Mouse (Mus musculus) thymus, postnatal 10 days (tissue): ENCODE measurements around the gene Hus1b.

ENCODE experiments used
- DNase-seq, 2 experiments: peaks; one replicate each; pipeline ENCODE4 v3.0.0; 2021; ENCODE audit warnings: low spot score in 2 of 2

Gene Hus1b

GRCm38 (mm10) chr13:30947540-30947939, at the start of gene Hus1b:
Hus1b (minus strand) TSS chr13:30947759.
- DNase-seq: no peak

DNA sequence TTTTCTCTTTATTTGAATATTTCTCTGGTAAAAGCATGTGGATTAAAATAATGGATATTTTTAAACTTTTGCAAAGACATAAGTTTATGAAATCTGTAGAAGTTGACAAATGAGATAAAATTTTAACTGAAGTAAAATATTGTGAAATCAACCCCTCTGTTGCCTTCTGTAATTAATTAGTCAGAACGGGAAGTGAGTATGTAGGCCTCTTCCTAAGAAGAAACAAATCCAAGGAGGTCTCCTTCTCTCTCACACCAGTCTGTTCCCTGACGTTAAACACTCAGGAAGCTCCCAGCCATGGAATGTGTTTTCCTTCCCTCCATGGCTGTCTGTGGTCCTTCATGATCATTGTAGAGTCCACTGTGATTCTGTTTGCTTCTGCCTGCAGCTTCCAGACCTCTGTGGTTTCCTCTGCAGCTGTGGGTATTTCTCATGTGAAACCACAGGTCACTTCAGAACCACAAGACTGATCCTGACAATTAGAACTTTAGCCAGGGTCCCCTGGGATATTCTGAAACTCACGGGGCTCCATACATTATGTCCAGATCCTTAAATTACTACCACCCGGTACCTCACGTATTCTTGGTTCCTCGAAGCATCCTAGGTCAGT, 46.8 kb upstream of the Hus1b start:
- DNase-seq: no peak

- peak in 1 of 2 experiments; percentile 50 for DNase-seq
These were observed 46.3 kb upstream of the Hus1b start for GRCm38 (mm10) chr13:30993819-30994218.

GRCm38 (mm10) chr13:30990233-30990632, 42.7 kb upstream of the Hus1b start:
- no peak for DNase-seq

DNA sequence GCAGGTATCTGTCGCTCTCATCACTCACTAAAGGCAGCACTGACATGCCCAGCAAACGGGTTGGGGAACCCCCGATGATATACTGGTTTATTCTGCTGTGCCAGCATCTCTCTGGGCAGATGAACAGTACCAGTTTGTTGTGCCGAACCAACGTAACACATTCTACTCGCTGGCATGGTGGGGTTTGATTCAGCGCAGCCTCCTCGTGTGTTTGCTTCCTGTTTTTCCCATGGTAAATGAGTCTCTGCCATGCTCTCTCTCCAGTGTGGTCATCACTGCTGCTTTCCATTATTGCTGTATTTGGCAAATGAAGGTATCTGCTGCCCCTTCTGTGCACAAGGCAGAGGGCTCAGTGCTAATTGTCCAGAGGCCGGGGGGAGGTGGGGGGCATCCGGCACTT, 42.2 kb upstream of the Hus1b start:
- DNase-seq: no peak

DNA sequence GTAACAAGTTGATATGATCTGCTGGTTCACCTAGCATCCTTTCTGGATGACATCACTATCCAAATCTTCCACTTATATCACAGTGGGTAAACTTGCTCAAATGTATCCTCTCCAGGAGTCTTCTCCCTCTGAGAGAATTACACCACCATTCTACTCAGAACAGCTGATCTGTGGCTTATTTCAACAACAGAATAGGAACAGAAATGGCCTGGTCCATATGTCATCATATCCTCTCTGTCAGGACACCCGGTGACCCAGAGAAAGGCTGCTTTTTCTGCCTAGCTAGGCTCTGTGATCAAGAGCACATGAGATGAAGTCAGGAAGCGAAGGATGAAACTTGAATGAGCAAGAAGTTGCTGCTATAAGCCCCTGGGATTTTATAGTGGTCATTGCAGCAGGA, 40.1 kb upstream of the Hus1b start:
- DNase-seq: no peak

DNA sequence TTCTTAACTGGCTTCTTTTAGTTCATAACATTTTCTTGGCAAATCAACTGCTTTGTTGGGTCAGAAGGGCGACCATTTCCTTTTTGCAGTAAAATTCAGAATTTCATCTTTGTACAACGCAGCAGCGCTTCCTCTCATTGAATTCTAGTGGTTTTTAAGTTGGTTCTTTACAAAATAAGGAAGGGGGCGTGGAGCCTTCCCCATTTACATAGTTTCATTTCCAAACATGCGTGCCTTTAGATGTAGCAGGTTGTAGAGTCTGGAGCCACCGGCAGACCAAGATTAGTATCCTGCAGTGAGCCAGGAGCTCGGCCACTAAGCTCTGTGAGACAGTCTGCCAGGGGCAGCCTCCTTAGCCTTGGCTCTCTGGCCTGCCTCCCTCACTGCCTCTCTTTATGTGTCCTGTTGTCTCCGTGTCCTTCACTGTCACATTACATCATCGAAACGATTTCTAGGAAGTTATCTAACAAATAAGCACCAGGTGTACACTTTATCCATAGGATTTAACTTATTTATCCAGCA, 39.4 kb upstream of the Hus1b start:
- no peak for DNase-seq

GRCm38 (mm10) chr13:30985598-30986466, 38.3 kb upstream of the Hus1b start:
- DNase-seq: no peak

DNA sequence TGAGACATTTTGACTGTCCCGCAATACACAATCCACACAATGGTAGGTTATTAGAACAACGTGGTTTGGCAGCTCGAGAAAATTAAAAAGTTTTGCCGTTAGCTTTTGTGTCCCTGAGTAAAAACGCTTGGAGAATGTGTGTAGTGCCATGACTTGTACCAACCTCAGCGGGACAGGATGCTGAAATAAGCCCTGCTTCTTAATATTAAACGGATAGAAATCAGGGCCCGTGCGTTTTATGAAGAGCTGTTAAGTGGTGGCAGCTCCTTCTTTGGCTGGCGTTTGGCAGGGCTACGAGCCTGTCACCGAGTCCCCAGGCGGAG, 37.7 kb upstream of the Hus1b start:
- DNase-seq: no peak

DNA sequence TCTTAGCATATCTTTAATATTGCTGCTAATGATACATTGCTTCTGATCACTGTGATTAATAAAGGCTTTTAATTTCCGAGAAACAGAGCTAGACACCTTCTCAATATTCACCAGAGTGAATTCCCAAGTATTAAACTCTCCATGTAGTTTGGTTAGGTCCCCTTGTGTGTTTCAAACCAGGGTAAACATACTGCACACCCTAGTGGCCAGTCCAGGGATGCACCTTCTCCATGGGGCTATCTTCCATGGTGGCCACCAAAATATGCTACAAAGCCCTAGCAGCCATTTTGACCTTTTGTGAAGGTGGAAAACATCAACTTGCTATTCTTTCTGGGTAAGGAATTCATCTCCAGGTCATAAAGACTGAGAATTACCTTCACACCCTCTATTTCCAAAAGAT, 34.1 kb upstream of the Hus1b start:
- peak in 1 of 2 experiments; percentile 53 for DNase-seq

DNA sequence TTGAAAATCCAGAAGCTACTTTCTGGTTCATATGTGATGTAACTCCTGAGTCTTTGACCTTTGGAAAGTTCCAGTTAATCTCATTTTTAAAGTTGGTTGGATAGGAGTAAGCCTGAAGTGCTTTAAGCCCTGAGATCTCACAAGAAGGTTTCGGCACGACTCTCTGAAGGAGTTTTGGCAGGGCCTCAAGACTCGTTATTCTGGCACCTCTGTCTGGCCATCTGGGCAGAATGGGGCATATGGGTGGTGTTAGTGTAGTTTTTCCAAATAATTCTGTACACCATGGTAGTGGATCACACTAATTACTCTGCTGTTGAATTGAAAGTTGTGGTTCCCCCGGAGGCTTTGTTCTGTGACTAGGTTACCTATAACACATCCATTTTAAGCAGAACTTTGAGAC, 30.7 kb upstream of the Hus1b start:
- no peak for DNase-seq

- DNase-seq: peak; percentile 29 to 36
These were observed 29.1 kb upstream of the Hus1b start for GRCm38 (mm10) chr13:30976536-30977084.

GRCm38 (mm10) chr13:30974247-30974630, 26.7 kb upstream of the Hus1b start:
- DNase-seq: no peak

DNA sequence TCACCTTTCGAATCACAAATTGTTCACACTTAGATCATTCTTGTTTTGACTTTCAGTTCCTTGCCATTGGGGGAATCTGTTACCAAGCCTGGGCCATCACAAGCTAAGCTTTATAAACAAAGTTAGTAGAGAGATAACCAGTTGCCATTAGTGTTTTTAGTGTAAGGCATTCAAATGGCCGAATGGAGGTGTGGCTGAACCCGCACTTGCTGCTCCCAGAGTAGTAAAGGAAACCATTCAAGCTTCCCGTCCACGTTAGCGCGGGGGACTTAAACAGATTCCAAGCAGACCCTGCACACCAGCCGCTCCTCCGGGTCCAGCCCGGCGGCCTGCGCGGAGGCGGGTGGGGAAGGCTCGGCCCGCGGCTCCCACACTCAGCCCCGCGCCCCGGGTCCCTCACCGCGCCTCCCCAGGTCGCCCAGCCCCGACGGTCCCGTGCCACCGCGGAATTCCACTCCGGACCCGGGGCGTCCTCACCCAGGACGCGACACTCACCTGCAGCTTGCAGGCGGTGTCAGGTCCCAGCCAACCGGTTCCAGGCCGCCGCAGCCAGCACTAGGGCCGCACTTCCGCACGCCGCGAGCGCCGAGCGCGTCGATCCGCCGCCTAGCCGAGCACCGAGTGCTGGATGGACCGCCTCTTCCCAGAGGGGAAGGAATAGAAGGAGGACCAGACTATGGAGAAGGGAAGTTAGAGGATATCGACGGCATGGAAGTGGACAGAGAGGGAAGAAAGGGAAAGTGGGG, 26.1 kb upstream of the Hus1b start, which contains the start of the genes Exoc2 and Gm5447:
Exoc2 (minus strand) TSS at position 593 of the 746 bp plus-strand sequence.
Gm5447 (plus strand) TSS at position 704 of the 746 bp plus-strand sequence.
- peak; percentile 72 to 82 for DNase-seq

GRCm38 (mm10) chr13:30972102-30972501, 24.5 kb upstream of the Hus1b start:
- peak; percentile 65 to 71 for DNase-seq

GRCm38 (mm10) chr13:30971047-30971446, 23.5 kb upstream of the Hus1b start:
- DNase-seq: no peak

GRCm38 (mm10) chr13:30968311-30968710, 20.8 kb upstream of the Hus1b start:
- DNase-seq: no peak

DNA sequence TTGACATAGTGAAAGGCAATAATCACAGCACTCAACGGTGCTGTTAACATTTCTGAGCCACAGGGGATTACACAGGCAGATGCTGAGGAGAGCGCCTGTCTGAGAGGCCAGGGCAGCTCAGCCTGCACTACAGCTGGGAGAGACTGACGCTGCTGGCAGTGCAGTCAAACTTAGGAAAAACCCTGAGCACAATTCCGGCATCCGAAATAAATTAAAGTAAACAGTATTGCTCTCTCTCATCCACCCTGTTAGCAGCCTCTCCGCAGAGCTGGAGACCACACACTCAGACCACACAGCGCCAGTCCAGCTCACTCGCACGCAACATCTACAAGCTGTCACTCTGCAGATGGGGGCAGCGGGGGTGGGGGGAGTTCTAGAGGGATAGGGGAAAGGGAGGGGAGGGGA, 18.9 kb upstream of the Hus1b start:
- DNase-seq: no peak

GRCm38 (mm10) chr13:30961932-30962331, 14.4 kb upstream of the Hus1b start:
- no peak for DNase-seq

DNA sequence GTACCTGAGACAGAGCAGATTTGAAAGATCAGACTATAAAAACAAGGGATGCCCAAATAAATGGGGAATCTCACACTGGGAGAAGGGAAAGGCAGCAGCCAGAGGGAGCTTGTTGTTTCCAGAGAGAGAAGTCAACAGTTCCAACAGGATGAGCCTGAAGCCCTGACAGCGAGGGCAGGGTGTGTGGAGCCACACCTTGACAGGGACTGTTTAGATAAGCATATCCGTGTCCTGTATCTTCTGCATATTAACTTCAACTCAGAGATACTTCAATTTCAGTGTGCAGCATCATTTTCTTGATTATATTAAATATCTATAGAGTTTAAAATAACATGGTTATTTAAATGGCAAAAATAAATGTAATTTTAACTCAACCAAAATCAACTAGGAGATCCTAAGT, 13.2 kb upstream of the Hus1b start:
- DNase-seq: no peak

GRCm38 (mm10) chr13:30953580-30953979, 6.0 kb upstream of the Hus1b start:
- no peak for DNase-seq

- DNase-seq: no peak
These were observed 4.5 kb upstream of the Hus1b start for GRCm38 (mm10) chr13:30952044-30952443.
